Mouse (Mus musculus): ENCODE results near the gene Usp7. TPM values are rescaled to one million over a fixed set of nuclear protein-coding genes. Genes with fewer than 3 reads are reported as not detected.

The Usp7 gene
- total and polyA plus RNA-seq, 3 experiments, result 94.2 to 425 (median 101) TPM

DNA sequence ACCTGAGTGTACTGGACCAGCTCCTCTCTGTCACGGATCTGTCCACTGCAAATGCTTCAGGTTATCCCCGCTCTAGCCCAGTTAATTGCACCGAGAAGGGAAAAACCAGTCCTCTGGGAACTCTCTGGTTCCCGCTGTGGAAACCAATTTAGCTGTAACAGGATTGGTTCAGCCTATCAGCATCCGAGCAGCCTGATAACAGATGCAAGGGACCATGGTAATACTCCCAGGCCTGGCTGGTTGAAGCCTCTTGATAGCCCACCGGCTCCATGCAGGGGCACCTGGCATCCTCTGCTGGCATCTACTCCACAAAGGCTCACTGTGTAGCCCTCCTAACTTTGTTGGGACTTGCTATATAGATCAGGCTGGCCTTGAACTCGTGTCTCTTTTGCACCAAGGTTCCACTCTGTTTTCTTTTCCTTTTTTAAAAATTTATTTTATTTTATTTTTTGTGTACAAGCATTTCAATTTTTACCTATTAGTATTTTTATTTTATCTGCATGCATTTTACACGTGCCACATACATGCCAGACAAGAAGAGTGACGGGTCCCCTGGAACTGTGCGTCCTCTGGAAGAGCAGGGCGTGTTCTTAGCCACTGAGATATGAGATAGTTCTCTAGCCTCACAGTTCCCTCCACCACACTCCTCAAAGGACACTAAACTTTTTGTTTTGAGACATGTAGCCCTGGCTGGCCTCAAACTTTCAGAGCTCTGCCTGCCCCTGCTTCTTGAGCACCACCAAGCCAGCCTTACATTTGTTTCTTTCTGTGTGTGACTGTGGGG lies 27.8 kb downstream of the Usp7 start:
- Histone ChIP-seq H3K27me3 (ENCODE audit: control insufficient read depth in 1 of 2, insufficient read depth in 2 of 2, low read length in 2 of 2) (no peaks in the 10 kb centered on the region), H3K4me1 (ENCODE audit: control insufficient read depth in 1 of 2, insufficient read depth in 2 of 2, low read length in 2 of 2) (peaks cover 4 to 21% of the 10 kb centered on the region in 2 experiments), H3K79me2 (ENCODE audit: control insufficient read depth, insufficient read depth, low read length, poor library complexity) (no peaks in the 10 kb centered on the region), H3K9me3 (replicated peaks; ENCODE audit: insufficient read depth, low read length) (no peaks in the 10 kb centered on the region), H3K36me3 (ENCODE audit: control insufficient read depth in 1 of 2, insufficient read depth in 2 of 2, low read length in 2 of 2) (no peaks in the 10 kb centered on the region; a peak in 1 of 4 replicates), H3K4me3 (ENCODE audit: control insufficient read depth in 1 of 2, insufficient read depth in 1 of 2, low read depth in 2 of 2, low read length in 2 of 2) (no peak overlapping the region), H3K9ac (ENCODE audit: control insufficient read depth, low read depth, low read length, poor library complexity, severe bottlenecking) (peak overlapping the region; percentile 4; the same call in 1 of the 2 replicates), H3K27ac (ENCODE audit: control insufficient read depth, low read depth, low read length) (no peak overlapping the region; the same call in 1 of the 2 replicates)
- TF ChIP-seq NRF1 (IDR thresholded peaks at IDR 0.05; ENCODE audit: insufficient read depth, low read depth, low read length, poor library complexity, severe bottlenecking), result no peak
- 0 out of 2 replicates have a peak, but pooled peaks have one; percentile 20 for TF ChIP-seq RCOR1 (IDR thresholded peaks at IDR 0.05; ENCODE audit: low read depth, low read length)
- TF ChIP-seq ZKSCAN1 (IDR thresholded peaks at IDR 0.05; ENCODE audit: low read depth, low read length), result no peak
- TF ChIP-seq SIN3A (IDR thresholded peaks at IDR 0.05; ENCODE audit: low read length), result peak; percentile 56; the same call in 1 of the 2 replicates
- peak; percentile 84; the same call in 1 of the 2 replicates for TF ChIP-seq BHLHE40 (IDR thresholded peaks at IDR 0.05; ENCODE audit: borderline replicate concordance, low read depth, low read length)
- peak; percentile 40; the same call in 1 of the 2 replicates for TF ChIP-seq MAX (IDR thresholded peaks at IDR 0.05; ENCODE audit: low read length)
- TF ChIP-seq GATA1 (IDR thresholded peaks at IDR 0.05; ENCODE audit: low read depth, low read length), result peak; percentile 27; the same call in 1 of the 2 replicates
- TF ChIP-seq MXI1 (IDR thresholded peaks at IDR 0.05; ENCODE audit: low read depth, low read length), result peak; percentile 39; the same call in 1 of the 2 replicates
- peak; percentile 59 for DNase-seq (ENCODE audit: low read depth, low spot score)

DNA sequence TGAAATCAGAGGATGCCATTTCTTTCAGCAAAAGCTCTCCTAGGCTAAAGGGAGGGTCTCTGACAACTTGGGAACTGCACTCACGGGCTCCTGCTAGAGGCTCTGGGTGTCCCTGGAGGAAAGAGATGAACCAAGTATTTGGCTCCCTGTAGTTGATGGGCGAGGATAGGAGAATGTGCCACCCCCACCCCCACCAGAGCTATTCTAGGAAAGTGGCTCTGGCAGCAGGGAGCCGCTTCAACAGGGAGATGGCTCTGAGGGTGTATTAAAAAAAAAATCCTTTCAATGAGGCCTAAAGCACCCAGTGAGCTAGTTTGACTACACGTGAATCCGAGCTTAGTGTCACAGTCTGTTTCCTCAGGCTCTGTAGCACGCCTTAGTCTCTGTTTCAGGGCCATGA lies 29.1 kb downstream of the Usp7 start:
- peaks cover 2 to 12% of the 10 kb centered on the region in 2 experiments for H3K4me1 ChIP-seq (ENCODE audit: control insufficient read depth in 1 of 2, insufficient read depth in 2 of 2, low read length in 2 of 2)
- TF ChIP-seq MAFK (IDR thresholded peaks at IDR 0.05; ENCODE audit: borderline replicate concordance, low read depth, low read length) (no peak), UBTF (IDR thresholded peaks at IDR 0.05; ENCODE audit: borderline replicate concordance, insufficient read depth, low read depth, low read length) (no peak), TBP (IDR thresholded peaks at IDR 0.05; ENCODE audit: low read depth, low read length) (no peak), NRF1 (IDR thresholded peaks at IDR 0.05; ENCODE audit: insufficient read depth, low read depth, low read length, poor library complexity, severe bottlenecking) (no peak), MEF2A (IDR thresholded peaks at IDR 0.05; ENCODE audit: extremely low read depth, insufficient replicate concordance, low read depth, low read length, poor library complexity, severe bottlenecking) (no peak), SMC3 (IDR thresholded peaks at IDR 0.05; ENCODE audit: low read depth, low read length) (no peak), MYC (IDR thresholded peaks at IDR 0.05; ENCODE audit: low read depth, low read length) (no peak), TAL1 (IDR thresholded peaks at IDR 0.05; ENCODE audit: low read length) (no peak), MYB (IDR thresholded peaks at IDR 0.05; ENCODE audit: low read depth, low read length) (no peak), ZKSCAN1 (IDR thresholded peaks at IDR 0.05; ENCODE audit: low read depth, low read length) (no peak), MAZ (IDR thresholded peaks at IDR 0.05; ENCODE audit: low read depth, low read length) (no peak), E2F4 (IDR thresholded peaks at IDR 0.05; ENCODE audit: borderline replicate concordance, low read depth, low read length) (no peak), CHD1 (IDR thresholded peaks at IDR 0.05; ENCODE audit: low read depth, low read length) (no peak), SIN3A (IDR thresholded peaks at IDR 0.05; ENCODE audit: low read length) (no peak), ZMIZ1 (IDR thresholded peaks at IDR 0.05; ENCODE audit: low read depth, low read length) (no peak)
- no peak overlapping the region for H3K4me3 ChIP-seq (ENCODE audit: control insufficient read depth in 1 of 2, insufficient read depth in 1 of 2, low read depth in 2 of 2, low read length in 2 of 2)
- no peaks in the 10 kb centered on the region; a peak in 1 of 4 replicates for H3K36me3 ChIP-seq (ENCODE audit: control insufficient read depth in 1 of 2, insufficient read depth in 2 of 2, low read length in 2 of 2)
- DNase-seq (ENCODE audit: low read depth, low spot score), result no peak
- H3K27me3 ChIP-seq (ENCODE audit: control insufficient read depth in 1 of 2, insufficient read depth in 2 of 2, low read length in 2 of 2), result no peaks in the 10 kb centered on the region
- H3K27ac ChIP-seq (ENCODE audit: control insufficient read depth, low read depth, low read length), result no peak overlapping the region
- no peaks in the 10 kb centered on the region for H3K9me3 ChIP-seq (replicated peaks; ENCODE audit: insufficient read depth, low read length)
- H3K9ac ChIP-seq (ENCODE audit: control insufficient read depth, low read depth, low read length, poor library complexity, severe bottlenecking), result no peak overlapping the region
- H3K79me2 ChIP-seq (ENCODE audit: control insufficient read depth, insufficient read depth, low read length, poor library complexity), result no peaks in the 10 kb centered on the region

Measured in MEL (cell line).